Mouse (Mus musculus) midbrain, embryonic 16.5 days (tissue): ENCODE measurements around the gene Klc2. TPM values are rescaled to one million over a fixed set of nuclear protein-coding genes. Genes with fewer than 3 reads are reported as not detected.

ENCODE experiments used
- ATAC-seq: fragments of 200-750 bp; cut with Nextera tagmentation; 2 replicates; pipeline ENCODE4 v1.8.0; 2017; ENCODE audit warnings: moderate TSS enrichment
- H3K27ac ChIP-seq: fragments of 300-500 bp; sonication (generic); 2 replicates; pipeline ENCODE4 v1.5.1; 2014; ENCODE audit warnings: mild to moderate bottlenecking, low read length, mixed read lengths
- H3K27me3 ChIP-seq: fragments of 300-500 bp; sonication (generic); 2 replicates; pipeline ENCODE4 v1.6.1; 2014; ENCODE audit warnings: low read depth, low read length, mixed read lengths; ENCODE audit not compliant: control insufficient read depth, insufficient read depth
- H3K36me3 ChIP-seq: fragments of 300-500 bp; sonication (generic); 2 replicates; pipeline ENCODE4 v1.6.1; 2014; ENCODE audit warnings: mild to moderate bottlenecking, low read length, moderate library complexity, mixed read lengths; ENCODE audit not compliant: control insufficient read depth, insufficient read depth
- H3K4me1 ChIP-seq: fragments of 300-500 bp; sonication (generic); 2 replicates; pipeline ENCODE4 v1.6.1; 2014; ENCODE audit warnings: mild to moderate bottlenecking, low read length, mixed read lengths; ENCODE audit not compliant: control insufficient read depth, insufficient read depth
- H3K4me2 ChIP-seq: fragments of 300-500 bp; sonication (generic); 2 replicates; pipeline ENCODE4 v1.6.1; 2014; ENCODE audit warnings: mild to moderate bottlenecking, low read length, mixed read lengths
- H3K4me3 ChIP-seq: fragments of 300-500 bp; sonication (generic); 2 replicates; pipeline ENCODE4 v1.5.1; 2014; ENCODE audit warnings: low read depth, mild to moderate bottlenecking, low read length, moderate library complexity, mixed read lengths
- H3K9ac ChIP-seq: fragments of 300-500 bp; sonication (generic); 2 replicates; pipeline ENCODE4 v1.6.1; 2014; ENCODE audit warnings: low read depth, low read length, mixed read lengths
- H3K9me3 ChIP-seq: fragments of 300-500 bp; sonication (generic); replicated peaks from 2 replicates; pipeline ENCODE4 v1.6.1; 2014; ENCODE audit warnings: mild to moderate bottlenecking, low read length, mixed read lengths; ENCODE audit not compliant: control insufficient read depth, poor library complexity, severe bottlenecking
- WGBS: fragments of 180-500 bp; shearing (Covaris S2); extraction: QIAGEN DNeasy Blood & Tissue Kit; methylation state at CpG from one replicate; pipeline ENCODE4 v1.1.7; 2014; 5-methylcytosine and 5-hydroxymethylcytosine counted together
- polyA plus RNA-seq: library from polyadenylated mRNA; unstranded; fragments of >200 nt; fragmentation: Nextera tagmentation; extraction: Ambion mirVana; gene quantifications from 2 replicates; pipeline ENCODE4 v1.2.1, GENCODE M21; 2015

Gene Klc2
- polyA plus RNA-seq, 1 experiment from 2014 or later, result 76.5 TPM

- H3K4me3 ChIP-seq, result no peak overlapping the region
- ATAC-seq, result no peak
- H3K9me3 ChIP-seq, result no peaks in the 10 kb centered on the region
- no peak overlapping the region for H3K9ac ChIP-seq
- no peaks in the 10 kb centered on the region for H3K36me3 ChIP-seq
- H3K4me2 ChIP-seq, result no peak overlapping the region
- peaks cover 6% of the 10 kb centered on the region; the same call in 1 of the 2 replicates for H3K27me3 ChIP-seq
- WGBS, result 83% methylated on average over 6 of the region's 6 CpGs
- no peaks in the 10 kb centered on the region for H3K4me1 ChIP-seq
- no peak overlapping the region for H3K27ac ChIP-seq
Measured at GRCm38 (mm10) chr19:5062446-5062845, 55.9 kb downstream of the Klc2 start.

DNA sequence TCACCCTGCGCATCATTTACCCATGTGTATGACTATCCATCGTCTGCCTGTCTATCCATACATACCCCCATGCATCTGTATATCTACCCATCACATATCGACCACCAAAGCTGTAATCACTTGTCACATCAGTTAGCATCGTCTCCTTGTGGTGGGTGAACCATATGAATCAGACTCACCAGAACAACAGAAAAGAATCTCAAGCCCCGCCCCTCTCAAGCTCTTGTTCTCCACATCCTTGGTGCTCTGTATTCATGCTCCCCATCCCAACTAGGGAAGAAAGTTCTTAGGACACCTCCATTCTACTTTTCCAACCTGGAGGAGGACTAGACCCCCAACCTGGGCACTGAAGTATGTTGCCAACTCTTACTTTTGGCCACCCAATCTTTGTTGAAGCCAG lies 56.3 kb downstream of the Klc2 start:
- Histone ChIP-seq H3K4me3 (no peak overlapping the region), H3K27ac (no peak overlapping the region), H3K4me1 (no peaks in the 10 kb centered on the region), H3K9me3 (no peaks in the 10 kb centered on the region), H3K9ac (no peak overlapping the region), H3K36me3 (no peaks in the 10 kb centered on the region), H3K27me3 (peaks cover 4% of the 10 kb centered on the region; the same call in 1 of the 2 replicates), H3K4me2 (no peak overlapping the region)
- WGBS, result 86% methylated on average over 5 of the region's 5 CpGs
- no peak for ATAC-seq

GRCm38 (mm10) chr19:5060365-5061330 lies 57.7 kb downstream of the Klc2 start:
- ATAC-seq, result no peak
- Histone ChIP-seq H3K4me3 (no peak overlapping the region), H3K4me1 (peaks cover 3% of the 10 kb centered on the region; the same call in 1 of the 2 replicates), H3K27ac (no peak overlapping the region), H3K27me3 (no peaks in the 10 kb centered on the region), H3K9ac (no peak overlapping the region), H3K4me2 (no peak overlapping the region), H3K9me3 (no peaks in the 10 kb centered on the region), H3K36me3 (no peaks in the 10 kb centered on the region)
- 39% methylated on average over 5 of the region's 5 CpGs for WGBS

- 20% methylated on average over 10 of the region's 10 CpGs for WGBS
- H3K9ac ChIP-seq, result peak overlapping the region; percentile 44; the same call in 1 of the 2 replicates
Measured at GRCm38 (mm10) chr19:5058801-5059771, 59.3 kb downstream of the Klc2 start.

DNA sequence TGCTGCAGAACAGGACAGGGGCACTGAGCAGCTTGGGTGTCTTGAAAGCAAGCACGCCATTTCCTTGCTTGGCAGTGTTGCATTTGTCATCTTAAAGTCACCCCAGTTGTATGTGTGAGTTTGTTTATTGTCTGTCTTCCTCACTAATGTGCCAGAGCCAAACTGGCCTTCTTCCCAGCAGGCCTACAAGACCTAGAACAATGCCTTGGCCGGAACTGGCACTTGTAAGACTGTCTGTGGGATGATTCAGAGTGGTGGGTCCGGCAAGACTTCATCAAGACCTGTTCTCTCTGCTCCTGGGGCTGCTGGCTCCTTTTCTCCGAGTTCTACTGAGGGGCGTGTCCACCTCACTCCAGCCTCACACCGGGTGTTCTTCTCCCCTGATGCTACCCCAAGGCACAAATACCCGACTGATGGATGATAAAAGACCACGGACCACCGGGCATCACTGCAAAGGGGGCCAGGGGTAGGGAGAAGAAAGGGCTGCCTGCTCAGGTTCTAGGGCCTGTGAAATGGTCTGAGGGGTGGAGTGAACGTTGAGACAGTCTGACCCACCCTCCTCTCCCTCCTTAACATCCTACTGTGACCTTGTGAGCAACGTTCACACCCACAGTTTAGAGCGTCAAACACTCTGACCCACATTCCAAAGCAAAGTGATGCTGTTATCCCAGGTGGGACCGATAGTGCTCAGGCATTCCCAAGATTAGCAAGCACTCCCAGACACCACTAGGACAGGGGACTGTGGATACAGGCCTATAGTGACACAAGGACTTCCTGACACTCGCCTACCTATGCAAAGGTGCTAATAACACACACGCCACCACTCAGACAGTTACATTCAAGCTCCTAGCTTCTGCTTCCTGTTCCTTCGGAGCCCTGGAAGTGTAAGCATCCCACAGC lies 60.2 kb downstream of the Klc2 start:
- H3K27me3 ChIP-seq, result peaks cover 9% of the 10 kb centered on the region
- no peak overlapping the region for H3K4me3 ChIP-seq
- no peak overlapping the region for H3K4me2 ChIP-seq
- H3K9me3 ChIP-seq, result no peaks in the 10 kb centered on the region
- H3K36me3 ChIP-seq, result no peaks in the 10 kb centered on the region
- 0 out of 2 replicates have a peak overlapping the region, but pooled peaks have one; percentile 44 for H3K9ac ChIP-seq
- H3K4me1 ChIP-seq, result peaks cover 3% of the 10 kb centered on the region; the same call in 1 of the 2 replicates
- no peak overlapping the region for H3K27ac ChIP-seq
- ATAC-seq, result no peak
- 27% methylated on average over 16 of the region's 16 CpGs for WGBS

More at GRCm38 (mm10) chr19:5058801-5059771, 59.3 kb downstream of the Klc2 start:
- Histone ChIP-seq H3K36me3 (no peaks in the 10 kb centered on the region), H3K9me3 (no peaks in the 10 kb centered on the region), H3K4me3 (no peak overlapping the region), H3K27me3 (peaks cover 2% of the 10 kb centered on the region; the same call in 1 of the 2 replicates), H3K4me1 (peaks cover 3% of the 10 kb centered on the region; the same call in 1 of the 2 replicates), H3K27ac (no peak overlapping the region), H3K4me2 (no peak overlapping the region)
- ATAC-seq, result no peak

Other genes starting within 250 kb of the Klc2 start
- gene Actn3, start 240.7 kb downstream of the Klc2 start, polyA plus RNA-seq, result 1.9 and 2.4 TPM in 2 replicates
- 22.7 and 26.1 TPM in 2 replicates for gene Zdhhc24, start 239.9 kb downstream of the Klc2 start, polyA plus RNA-seq
- 9.6 and 9.7 TPM in 2 replicates for gene Bbs1, start 211.9 kb downstream of the Klc2 start, polyA plus RNA-seq
- gene Dpp3, start 190.3 kb downstream of the Klc2 start, polyA plus RNA-seq, result 108 and 109 TPM in 2 replicates
- gene Peli3, start 175.4 kb downstream of the Klc2 start, polyA plus RNA-seq, result 11.3 and 17.0 TPM in 2 replicates
- gene Mrpl11, start 156.4 kb downstream of the Klc2 start, polyA plus RNA-seq, result 101 and 107 TPM in 2 replicates
- 0.58 and 0.82 TPM in 2 replicates for gene Npas4, start 128.2 kb downstream of the Klc2 start, polyA plus RNA-seq
- 12.1 and 16.0 TPM in 2 replicates for gene Slc29a2, start 94.7 kb downstream of the Klc2 start, polyA plus RNA-seq
- 82.9 and 102 TPM in 2 replicates for gene B4gat1, start 79.7 kb downstream of the Klc2 start, polyA plus RNA-seq
- gene AC124502.3, start 79.7 kb downstream of the Klc2 start, polyA plus RNA-seq, result 2.9 and 4.2 TPM in 2 replicates
- 26.8 and 36.2 TPM in 2 replicates for gene Brms1, start 77.2 kb downstream of the Klc2 start, polyA plus RNA-seq
- 1.5 and 1.8 TPM in 2 replicates for gene Rin1, start 68.1 kb downstream of the Klc2 start, polyA plus RNA-seq
- 16.0 and 16.5 TPM in 2 replicates for gene Cd248, start 50.5 kb downstream of the Klc2 start, polyA plus RNA-seq
- gene Tmem151a, start 33.0 kb downstream of the Klc2 start, polyA plus RNA-seq, result 22.7 and 31.9 TPM in 2 replicates
- gene Yif1a, start 30.0 kb downstream of the Klc2 start, polyA plus RNA-seq, result 39.8 and 46.6 TPM in 2 replicates
- gene Cnih2, start 20.0 kb downstream of the Klc2 start, polyA plus RNA-seq, result 430 and 432 TPM in 2 replicates
- 201 and 206 TPM in 2 replicates for gene Rab1b, start 11.5 kb downstream of the Klc2 start, polyA plus RNA-seq
- 50.7 and 52.2 TPM in 2 replicates for gene Pacs1, start 154.6 kb upstream of the Klc2 start, polyA plus RNA-seq
- gene Sf3b2, start 176.9 kb upstream of the Klc2 start, polyA plus RNA-seq, result 326 and 331 TPM in 2 replicates
- 41.6 and 49.4 TPM in 2 replicates for gene Gal3st3, start 179.8 kb upstream of the Klc2 start, polyA plus RNA-seq
- not detected in 2 replicates for gene Catsper1, start 217.2 kb upstream of the Klc2 start, polyA plus RNA-seq
- gene Cst6, start 231.0 kb upstream of the Klc2 start, polyA plus RNA-seq, result 7.5 and 11.1 TPM in 2 replicates
- 36.6 and 38.3 TPM in 2 replicates for gene Eif1ad, start 248.2 kb upstream of the Klc2 start, polyA plus RNA-seq
- 302 and 321 TPM in 2 replicates for gene Banf1, start 248.6 kb upstream of the Klc2 start, polyA plus RNA-seq